Mouse (Mus musculus): ENCODE results near the gene Zc3h12b.

Zc3h12b gene

GRCm38 (mm10) chrX:95969116-95969515 lies 257.6 kb downstream of the Zc3h12b start:
- in situ Hi-C loops (cut with MboI; ENCODE audit: low pct_unique_long_range_greater_than_20kb in 1 of 2, low sequenced_read_pairs in 2 of 2, unreplicated experiment in 1 of 2) = no loop called here

- in situ Hi-C loops (cut with MboI; ENCODE audit: low pct_unique_long_range_greater_than_20kb in 1 of 2, low sequenced_read_pairs in 2 of 2, unreplicated experiment in 1 of 2) = no loop called here
Observed at GRCm38 (mm10) chrX:95969936-95970335, 258.5 kb downstream of the Zc3h12b start.
